Mouse (Mus musculus) stomach, embryonic 16.5 days (tissue): Measurements from ENCODE around the gene Vmn2r15. TPM values are rescaled to one million over a fixed set of nuclear protein-coding genes. Genes with fewer than 3 reads are reported as not detected.

Experiments used
- ATAC-seq: fragments of 200-750 bp; cut with Nextera tagmentation; 2 replicates; pipeline ENCODE4 v1.8.0; 2017; ENCODE audit warnings: moderate number of reproducible peaks, moderate TSS enrichment; ENCODE audit not compliant: insufficient read depth, low FRiP score
- H3K27ac ChIP-seq: fragments of 300-500 bp; sonication (generic); 2 replicates; pipeline ENCODE4 v1.5.1; 2014; ENCODE audit warnings: low read length
- H3K27me3 ChIP-seq: fragments of 300-500 bp; sonication (generic); 2 replicates; pipeline ENCODE4 v1.6.1; 2014; ENCODE audit warnings: low read length, control low read depth, mixed read lengths; ENCODE audit not compliant: control insufficient read depth, insufficient read depth
- H3K36me3 ChIP-seq: fragments of 300-500 bp; sonication (generic); 2 replicates; pipeline ENCODE4 v1.6.1; 2014; ENCODE audit warnings: low read length; ENCODE audit not compliant: control insufficient read depth, insufficient read depth
- H3K4me1 ChIP-seq: fragments of 300-500 bp; sonication (generic); 2 replicates; pipeline ENCODE4 v1.6.1; 2014; ENCODE audit warnings: low read length, control low read depth, mixed read lengths; ENCODE audit not compliant: control insufficient read depth, insufficient read depth
- H3K4me2 ChIP-seq: fragments of 300-500 bp; sonication (generic); 2 replicates; pipeline ENCODE4 v1.6.1; 2014; ENCODE audit warnings: low read depth, low read length, mixed read lengths
- H3K4me3 ChIP-seq: fragments of 300-500 bp; sonication (generic); replicated peaks from 2 replicates; pipeline ENCODE4 v1.5.1; 2014; ENCODE audit warnings: mild to moderate bottlenecking, low read length
- H3K9ac ChIP-seq: fragments of 300-500 bp; sonication (generic); 2 replicates; pipeline ENCODE4 v1.6.1; 2014; ENCODE audit warnings: low read length
- H3K9me3 ChIP-seq: fragments of 300-500 bp; sonication (generic); replicated peaks from 2 replicates; pipeline ENCODE4 v1.6.1; 2016; ENCODE audit warnings: low read length, control low read depth; ENCODE audit not compliant: control insufficient read depth
- WGBS: fragments of 180-500 bp; shearing (Covaris S2); extraction: QIAGEN DNeasy Blood & Tissue Kit; methylation state at CpG from one replicate; pipeline ENCODE4 v1.1.7; 2014; 5-methylcytosine and 5-hydroxymethylcytosine counted together
- polyA plus RNA-seq: library from polyadenylated mRNA; unstranded; fragments of >200 nt; fragmentation: Nextera tagmentation; extraction: Ambion mirVana; gene quantifications from 2 replicates; pipeline ENCODE4 v1.2.1, GENCODE M21; 2015

Vmn2r15 gene
- not detected in 2 replicates for polyA plus RNA-seq

DNA sequence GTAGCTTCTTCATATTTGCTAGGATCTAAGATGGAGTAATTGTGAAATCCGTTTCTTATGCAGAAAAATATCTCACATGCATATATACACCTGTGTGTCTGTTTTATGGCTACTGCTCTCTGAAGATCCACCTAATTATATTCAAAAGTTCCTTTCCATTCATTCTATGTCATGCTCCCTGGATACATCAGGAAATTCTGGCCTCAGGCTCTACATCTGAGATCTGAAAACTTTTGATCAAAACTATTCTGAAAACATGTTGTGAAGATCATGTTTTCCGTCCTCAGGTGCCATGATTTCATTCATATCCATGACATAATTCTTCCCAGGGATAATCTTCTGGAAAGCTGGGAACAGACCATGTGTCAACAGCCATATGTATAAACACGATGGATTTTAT, at the start of gene Vmn2r15:
TSS of gene Vmn2r15 (minus strand) at position 101 of the 400 bp plus-strand sequence.
- no peaks in the 10 kb centered on the region for H3K4me1 ChIP-seq
- H3K4me2 ChIP-seq, result no peak within 1 kb of the TSS
- 0 out of 2 replicates have a peak, but pooled peaks cover 3% of the 10 kb centered on the region for H3K9me3 ChIP-seq

DNA sequence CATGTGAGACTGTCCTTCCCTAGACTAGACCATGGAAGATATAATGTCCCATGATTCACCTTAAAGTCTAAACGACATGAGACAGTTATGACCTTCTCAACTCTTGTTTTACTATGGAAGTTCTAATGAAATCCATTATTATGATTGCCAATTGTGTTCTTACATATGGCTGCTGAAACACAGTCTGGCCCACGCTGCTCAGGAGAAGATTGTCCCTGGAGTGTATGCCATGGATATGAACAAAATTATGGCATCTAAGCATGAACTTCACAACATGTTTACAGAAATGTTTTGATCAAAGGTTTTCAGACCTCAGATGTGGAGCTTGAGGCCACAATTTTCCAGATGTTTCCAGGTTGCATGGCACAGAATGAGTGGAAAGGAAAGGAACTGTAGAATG, 32.4 kb upstream of the Vmn2r15 start, which contains the start of gene Vmn2r16:
TSS of gene Vmn2r16 (plus strand) at position 301 of the 400 bp plus-strand sequence.
- ATAC-seq, result no peak
- no peaks in the 10 kb centered on the region for H3K27me3 ChIP-seq
- H3K4me3 ChIP-seq, result no peak within 1 kb of the TSS
- no peaks in the 10 kb centered on the region for H3K36me3 ChIP-seq
- no peaks in the 10 kb centered on the region for H3K4me1 ChIP-seq
- no peak within 1 kb of the TSS for H3K9ac ChIP-seq
- WGBS, result 60% methylated on average over 2 of the region's 2 CpGs
- no peak within 1 kb of the TSS for H3K4me2 ChIP-seq
- H3K9me3 ChIP-seq, result no peaks in the 10 kb centered on the region; the same call in 1 of the 2 replicates
- H3K27ac ChIP-seq, result no peak within 1 kb of the TSS

More for the DNA sequence above, at the start of gene Vmn2r15:
- no peak for ATAC-seq
- Histone ChIP-seq H3K4me3 (no peak within 1 kb of the TSS), H3K36me3 (no peaks in the 10 kb centered on the region), H3K9ac (no peak within 1 kb of the TSS), H3K27ac (no peak within 1 kb of the TSS), H3K27me3 (no peaks in the 10 kb centered on the region)
- WGBS, result 52% methylated on average over 3 of the region's 3 CpGs

DNA sequence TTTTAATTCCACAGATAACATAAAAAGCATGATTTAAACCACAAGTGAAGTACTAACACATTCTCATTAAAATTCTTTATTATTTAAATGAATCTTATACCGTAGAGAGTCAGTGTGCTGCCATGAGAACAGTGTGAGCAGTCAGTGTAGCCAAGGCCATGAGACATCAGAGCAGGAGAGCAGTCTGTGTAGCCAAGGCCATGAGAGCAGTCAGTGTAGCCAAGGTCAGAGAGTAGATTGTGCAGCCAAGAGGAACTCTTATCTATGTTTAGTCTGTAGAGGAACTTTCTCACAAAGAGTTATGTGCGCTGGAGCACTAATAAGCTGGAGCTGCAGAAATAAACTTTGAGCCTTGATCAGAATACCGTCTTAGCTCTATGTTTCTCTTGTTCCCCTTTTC, 2.8 kb downstream of the Vmn2r15 start:
- ATAC-seq, result no peak
- no peaks in the 10 kb centered on the region for H3K27me3 ChIP-seq
- no peak overlapping the region for H3K4me3 ChIP-seq
- H3K9ac ChIP-seq, result no peak overlapping the region
- no peaks in the 10 kb centered on the region for H3K9me3 ChIP-seq
- no peaks in the 10 kb centered on the region for H3K36me3 ChIP-seq
- no peaks in the 10 kb centered on the region for H3K4me1 ChIP-seq
- H3K27ac ChIP-seq, result no peak overlapping the region
- no peak overlapping the region for H3K4me2 ChIP-seq
- 66% methylated on average over 3 of the region's 3 CpGs for WGBS

Other genes starting within 250 kb of the Vmn2r15 start
- not detected in 2 replicates for gene Vmn2r11, start 238.1 kb downstream of the Vmn2r15 start, polyA plus RNA-seq
- not detected in 2 replicates for gene Vmn2r12, start 199.7 kb downstream of the Vmn2r15 start, polyA plus RNA-seq
- not detected in 2 replicates for gene Vmn2r13, start 105.4 kb downstream of the Vmn2r15 start, polyA plus RNA-seq
- gene Vmn2r14, start 72.9 kb downstream of the Vmn2r15 start, polyA plus RNA-seq, result not detected in 2 replicates
- not detected in 2 replicates for gene Vmn2r16, start 32.5 kb upstream of the Vmn2r15 start, polyA plus RNA-seq
- not detected in 2 replicates for gene Vmn2r17, start 122.0 kb upstream of the Vmn2r15 start, polyA plus RNA-seq